Comparison of ENCODE assay signal across 8 mouse cellular contexts in the genomic region with DNA sequence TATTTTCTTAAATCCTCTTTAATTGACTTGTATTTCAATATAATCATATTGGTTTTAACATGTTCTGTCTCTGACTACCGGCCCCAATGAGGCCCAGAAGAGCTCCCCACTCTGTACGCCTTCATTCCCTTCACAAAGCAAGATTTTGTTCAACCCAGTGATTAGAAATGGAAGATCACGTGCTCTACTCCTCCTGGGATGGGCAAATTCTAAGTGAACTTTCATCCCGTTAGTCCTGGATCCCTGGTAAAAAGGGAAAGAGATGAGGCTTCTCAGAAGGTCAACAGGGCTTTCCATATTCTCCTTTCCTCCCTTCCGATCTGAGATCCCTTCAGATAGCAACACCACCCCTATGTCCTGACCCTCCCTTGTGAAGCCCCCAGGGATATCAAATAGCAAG. TPM values are rescaled to one million over a fixed set of nuclear protein-coding genes. Genes with fewer than 3 reads are reported as not detected.
A peak's percentile ranks its signal among the peaks of the same experiment; 100 is the strongest.
DNase-seq lines count a peak whose midpoint lies in the region; ATAC-seq and TF ChIP-seq lines count a peak whose summit lies in the region.

No protein-coding gene starts in this region.

- no peak overlapping the region for H3K4me3 ChIP-seq in cerebellum, adult 2 months (replicated peaks; ENCODE audit: insufficient read depth, low read depth, low read length)
- H3K4me3 ChIP-seq in lung, embryonic 16.5 days (ENCODE audit: low read length) = peak overlapping the region; percentile 6; the same call in 1 of the 2 replicates
- peak overlapping the region; percentile 19; the same call in 1 of the 2 replicates for H3K4me3 ChIP-seq in kidney, postnatal 0 days (replicated peaks; ENCODE audit: low read depth, low read length)
- 0 out of 2 replicates have a peak overlapping the region, but pooled peaks have one; percentile 41 for H3K4me3 ChIP-seq in small intestine, adult 2 months (ENCODE audit: low read depth, low read length)

- H3K9ac ChIP-seq in lung, embryonic 16.5 days (ENCODE audit: low read length) = peak overlapping the region; percentile 62; the same call in 1 of the 2 replicates
- peak overlapping the region; percentile 41; the same call in 1 of the 2 replicates for H3K9ac ChIP-seq in kidney, postnatal 0 days (ENCODE audit: low read depth, low read length)

- no peaks in the 10 kb centered on the region for H3K36me3 ChIP-seq in lung, embryonic 16.5 days (ENCODE audit: control insufficient read depth, insufficient read depth, low read length)
- H3K36me3 ChIP-seq in kidney, postnatal 0 days (ENCODE audit: insufficient read depth, low read length) = no peaks in the 10 kb centered on the region
- H3K36me3 ChIP-seq in small intestine, adult 2 months (ENCODE audit: control insufficient read depth, insufficient read depth, low read length) = no peaks in the 10 kb centered on the region

- no peak for DNase-seq in cerebellum, adult 2 months
- DNase-seq in cerebellum, postnatal 4 days (ENCODE audit: low spot score in 2 of 2) = no peak
- DNase-seq in lung, postnatal 10 days = no peak
- DNase-seq in kidney, postnatal 0 days (ENCODE audit: low spot score) = no peak
- DNase-seq in urinary bladder, adult 18-20 months (ENCODE audit: low spot score in 2 of 2) = no peak
- no peak for DNase-seq in cerebellum, adult 18-20 months

- TF ChIP-seq CTCF in cerebellum, adult 2 months (IDR thresholded peaks at IDR 0.05; ENCODE audit: borderline replicate concordance, insufficient read depth, low read depth, low read length) = no peak
- TF ChIP-seq CTCF in kidney, postnatal 0 days (IDR thresholded peaks at IDR 0.05; ENCODE audit: low read depth) = no peak
- TF ChIP-seq CTCF in small intestine, adult 2 months (IDR thresholded peaks at IDR 0.05; ENCODE audit: extremely low read depth, insufficient read length, insufficient replicate concordance, low read depth, low read length) = no peak

- H3K9me3 ChIP-seq in lung, embryonic 16.5 days (ENCODE audit: control insufficient read depth, low read length) = no peaks in the 10 kb centered on the region
- H3K9me3 ChIP-seq in kidney, postnatal 0 days (replicated peaks; ENCODE audit: low read length) = no peaks in the 10 kb centered on the region

- 30% methylated on average over 5 of the region's 5 CpGs for whole genome bisulfite sequencing in cerebellum, adult 2 months
- 19% methylated on average over 5 of the region's 5 CpGs for WGBS in lung, embryonic 16.5 days
- WGBS in kidney, postnatal 0 days = 19% methylated on average over 5 of the region's 5 CpGs
- WGBS in small intestine, adult 2 months = 47% methylated on average over 5 of the region's 5 CpGs

- 0 out of 2 replicates have a peak, but pooled peaks cover 2% of the 10 kb centered on the region for H3K4me1 ChIP-seq in cerebellum, adult 2 months (ENCODE audit: control insufficient read depth, insufficient read depth, low read length)
- peaks cover 28% of the 10 kb centered on the region for H3K4me1 ChIP-seq in lung, embryonic 16.5 days (replicated peaks; ENCODE audit: control insufficient read depth, insufficient read depth, low read length)
- H3K4me1 ChIP-seq in kidney, postnatal 0 days (replicated peaks; ENCODE audit: insufficient read depth, low read length) = peaks cover 32% of the 10 kb centered on the region
- peaks cover 11% of the 10 kb centered on the region for H3K4me1 ChIP-seq in small intestine, adult 2 months (ENCODE audit: control insufficient read depth, insufficient read depth, insufficient read length, low read length)

- peak overlapping the region; percentile 53 for H3K4me2 ChIP-seq in lung, embryonic 16.5 days (ENCODE audit: low read depth, low read length)
- H3K4me2 ChIP-seq in kidney, postnatal 0 days (ENCODE audit: low read length) = peak overlapping the region; percentile 55

- peak overlapping the region; percentile 80; the same call in 1 of the 2 replicates for H3K27ac ChIP-seq in cerebellum, adult 2 months (ENCODE audit: insufficient read depth, low read length)
- peak overlapping the region; percentile 96 for H3K27ac ChIP-seq in lung, embryonic 16.5 days (ENCODE audit: low read length)
- peak overlapping the region; percentile 97 for H3K27ac ChIP-seq in kidney, postnatal 0 days
- H3K27ac ChIP-seq in small intestine, adult 2 months (ENCODE audit: insufficient read depth, low read depth, low read length) = peak overlapping the region; percentile 79

- ATAC-seq in lung, embryonic 16.5 days (ENCODE audit: low read depth) = no peak
- no peak for ATAC-seq in kidney, postnatal 0 days (replicated peaks; ENCODE audit: low FRiP score, low read depth)

- no peaks in the 10 kb centered on the region for H3K27me3 ChIP-seq in cerebellum, adult 2 months (ENCODE audit: control insufficient read depth, insufficient read depth, low read length)
- no peaks in the 10 kb centered on the region for H3K27me3 ChIP-seq in lung, embryonic 16.5 days (ENCODE audit: control insufficient read depth, insufficient read depth, low read depth, low read length)
- H3K27me3 ChIP-seq in kidney, postnatal 0 days (ENCODE audit: insufficient read depth, low read length) = no peaks in the 10 kb centered on the region
- no peaks in the 10 kb centered on the region for H3K27me3 ChIP-seq in small intestine, adult 2 months (ENCODE audit: control insufficient read depth, insufficient read depth, low read length)

- no peak for TF ChIP-seq POLR2A in cerebellum, adult 2 months (IDR thresholded peaks at IDR 0.05; ENCODE audit: borderline replicate concordance, insufficient read depth, low read length)
- TF ChIP-seq POLR2A in small intestine, adult 2 months (IDR thresholded peaks at IDR 0.05; ENCODE audit: low read depth, low read length) = no peak

RNA-seq across cellular contexts. Expression of a gene that starts 4.3 kb away (rescaled TPM):
- polyA plus RNA-seq in cerebellum, adult 2 months (2012; rRNA removed) = 64.4 and 70.7 TPM in 2 replicates
- polyA plus RNA-seq in lung, embryonic 16.5 days (2015; fragmentation: Nextera tagmentation; extraction: Ambion mirVana) = 19.4 and 20.8 TPM in 2 replicates
- polyA plus RNA-seq in kidney, postnatal 0 days (2015; fragmentation: Nextera tagmentation; extraction: Ambion mirVana) = 18.6 and 20.3 TPM in 2 replicates
- polyA plus RNA-seq in small intestine, adult 2 months (2012; rRNA removed) = 7.9 and 20.0 TPM in 2 replicates

RNA-seq across cellular contexts. Expression of a gene that starts 15.3 kb away (rescaled TPM):
- 50.3 and 52.7 TPM in 2 replicates for polyA plus RNA-seq in cerebellum, adult 2 months (2012; rRNA removed)
- polyA plus RNA-seq in lung, embryonic 16.5 days (2015; fragmentation: Nextera tagmentation; extraction: Ambion mirVana) = 312 and 337 TPM in 2 replicates
- polyA plus RNA-seq in kidney, postnatal 0 days (2015; fragmentation: Nextera tagmentation; extraction: Ambion mirVana) = 242 and 247 TPM in 2 replicates
- 15.1 and 25.8 TPM in 2 replicates for polyA plus RNA-seq in small intestine, adult 2 months (2012; rRNA removed)

RNA-seq across cellular contexts. Expression of a gene that starts 23.0 kb away (rescaled TPM):
- polyA plus RNA-seq in cerebellum, adult 2 months (2012; rRNA removed) = 66.8 and 67.0 TPM in 2 replicates
- polyA plus RNA-seq in lung, embryonic 16.5 days (2015; fragmentation: Nextera tagmentation; extraction: Ambion mirVana) = 132 and 135 TPM in 2 replicates
- polyA plus RNA-seq in kidney, postnatal 0 days (2015; fragmentation: Nextera tagmentation; extraction: Ambion mirVana) = 179 and 180 TPM in 2 replicates
- 28.9 and 64.8 TPM in 2 replicates for polyA plus RNA-seq in small intestine, adult 2 months (2012; rRNA removed)

RNA-seq across cellular contexts. Expression of a gene that starts 29.8 kb away (rescaled TPM):
- 2.6 and 3.1 TPM in 2 replicates for polyA plus RNA-seq in cerebellum, adult 2 months (2012; rRNA removed)
- polyA plus RNA-seq in lung, embryonic 16.5 days (2015; fragmentation: Nextera tagmentation; extraction: Ambion mirVana) = 5.3 and 5.8 TPM in 2 replicates
- polyA plus RNA-seq in kidney, postnatal 0 days (2015; fragmentation: Nextera tagmentation; extraction: Ambion mirVana) = 47.0 and 48.8 TPM in 2 replicates
- polyA plus RNA-seq in small intestine, adult 2 months (2012; rRNA removed) = 3.0 and 7.9 TPM in 2 replicates

RNA-seq across cellular contexts. Expression of a gene that starts 48.3 kb away (rescaled TPM):
- 0.65 TPM in 2 replicates for polyA plus RNA-seq in cerebellum, adult 2 months (2012; rRNA removed)
- 1.9 and 3.2 TPM in 2 replicates for polyA plus RNA-seq in lung, embryonic 16.5 days (2015; fragmentation: Nextera tagmentation; extraction: Ambion mirVana)
- 1.5 and 2.0 TPM in 2 replicates for polyA plus RNA-seq in kidney, postnatal 0 days (2015; fragmentation: Nextera tagmentation; extraction: Ambion mirVana)
- 0.09 and 0.20 TPM in 2 replicates for polyA plus RNA-seq in small intestine, adult 2 months (2012; rRNA removed)
